Mouse (Mus musculus): ENCODE data around the gene Helz. TPM values are rescaled to one million over a fixed set of nuclear protein-coding genes. Genes with fewer than 3 reads are reported as not detected.
A peak's percentile ranks its signal among the peaks of the same experiment; 100 is the strongest.

Helz gene
- total RNA-seq, 2 experiments from 2014 or later: 42.5 to 47.2 TPM

- DNase-seq (ENCODE audit: low spot score in 2 of 2): no peak
Observed at GRCm38 (mm10) chr11:107605694-107606093, 58.0 kb downstream of the Helz start.

GRCm38 (mm10) chr11:107613906-107614305 is 66.2 kb downstream of the Helz start:
- DNase-seq (ENCODE audit: low spot score in 2 of 2): no peak

- no peak for DNase-seq (ENCODE audit: low spot score in 2 of 2)
Observed at GRCm38 (mm10) chr11:107615696-107616095, 68.0 kb downstream of the Helz start.

GRCm38 (mm10) chr11:107617976-107618375 is 70.2 kb downstream of the Helz start:
- DNase-seq (ENCODE audit: low spot score in 2 of 2): no peak

GRCm38 (mm10) chr11:107624661-107625060 is 76.9 kb downstream of the Helz start:
- no peak for DNase-seq (ENCODE audit: low spot score in 2 of 2)

GRCm38 (mm10) chr11:107625746-107626145 is 78.0 kb downstream of the Helz start:
- DNase-seq (ENCODE audit: low spot score in 2 of 2): no peak

GRCm38 (mm10) chr11:107629504-107629903 is 81.8 kb downstream of the Helz start:
- DNase-seq (ENCODE audit: low spot score in 2 of 2): peak; percentile 52 to 74

GRCm38 (mm10) chr11:107629951-107630350 is 82.2 kb downstream of the Helz start:
- no peak for DNase-seq (ENCODE audit: low spot score in 2 of 2)

- no peak for DNase-seq (ENCODE audit: low spot score in 2 of 2)
Observed at GRCm38 (mm10) chr11:107631124-107631523, 83.4 kb downstream of the Helz start.

GRCm38 (mm10) chr11:107633563-107634146 is 85.9 kb downstream of the Helz start:
- DNase-seq (ENCODE audit: low spot score in 2 of 2): no peak

GRCm38 (mm10) chr11:107638137-107638536 is 90.4 kb downstream of the Helz start:
- no peak for DNase-seq (ENCODE audit: low spot score in 2 of 2)

GRCm38 (mm10) chr11:107639657-107640056 is 91.9 kb downstream of the Helz start:
- no peak for DNase-seq (ENCODE audit: low spot score in 2 of 2)

GRCm38 (mm10) chr11:107644461-107644860 is 96.7 kb downstream of the Helz start:
- no peak for DNase-seq (ENCODE audit: low spot score in 2 of 2)

- no peak for DNase-seq (ENCODE audit: low spot score in 2 of 2)
Observed at GRCm38 (mm10) chr11:107647330-107647729, 99.6 kb downstream of the Helz start.

- no peak for DNase-seq (ENCODE audit: low spot score in 2 of 2)
Observed at GRCm38 (mm10) chr11:107648668-107649067, 100.9 kb downstream of the Helz start.

- no peak for DNase-seq (ENCODE audit: low spot score in 2 of 2)
Observed at GRCm38 (mm10) chr11:107649458-107649857, 101.7 kb downstream of the Helz start.

- DNase-seq (ENCODE audit: low spot score in 2 of 2): no peak
Observed at GRCm38 (mm10) chr11:107650422-107651051, 102.8 kb downstream of the Helz start.

GRCm38 (mm10) chr11:107651391-107651790 is 103.7 kb downstream of the Helz start:
- no peak for DNase-seq (ENCODE audit: low spot score in 2 of 2)

GRCm38 (mm10) chr11:107652137-107652536 is 104.4 kb downstream of the Helz start:
- no peak for DNase-seq (ENCODE audit: low spot score in 2 of 2)

GRCm38 (mm10) chr11:107655538-107655937 is 107.8 kb downstream of the Helz start:
- DNase-seq (ENCODE audit: low spot score in 2 of 2): no peak

- DNase-seq (ENCODE audit: low spot score in 2 of 2): no peak
Observed at GRCm38 (mm10) chr11:107657117-107657516, 109.4 kb downstream of the Helz start.

- DNase-seq (ENCODE audit: low spot score in 2 of 2): no peak
Observed at GRCm38 (mm10) chr11:107660452-107660851, 112.7 kb downstream of the Helz start.

GRCm38 (mm10) chr11:107662666-107663065 is 114.9 kb downstream of the Helz start:
- no peak for DNase-seq (ENCODE audit: low spot score in 2 of 2)
